Mouse (Mus musculus) forebrain, embryonic 14.5 days (tissue): Measurements from ENCODE around the gene Ankrd34a. TPM values are rescaled to one million over a fixed set of nuclear protein-coding genes. Genes with fewer than 3 reads are reported as not detected.

ENCODE experiments used
- ATAC-seq: fragments of 200-750 bp; cut with Nextera tagmentation; 2 replicates; pipeline ENCODE4 v1.8.0; 2017; ENCODE audit warnings: mild to moderate bottlenecking, moderate library complexity
- DNase-seq: peaks from one replicate; pipeline ENCODE4 v3.0.0-alpha.2; 2015; ENCODE audit warnings: low spot score
- H3K27ac ChIP-seq: fragments of 300-500 bp; sonication (generic); 2 replicates; pipeline ENCODE4 v1.5.1; 2014; ENCODE audit warnings: low read depth, mild to moderate bottlenecking, control low read depth, low read length, moderate library complexity
- H3K27me3 ChIP-seq: fragments of 300-500 bp; sonication (generic); replicated peaks from 2 replicates; pipeline ENCODE4 v1.6.1; 2014; ENCODE audit warnings: low read length, control low read depth, mixed read lengths; ENCODE audit not compliant: control insufficient read depth, insufficient read depth
- H3K36me3 ChIP-seq: fragments of 300-500 bp; sonication (generic); 2 replicates; pipeline ENCODE4 v1.6.1; 2014; ENCODE audit warnings: low read length, control low read depth; ENCODE audit not compliant: control insufficient read depth, insufficient read depth
- H3K4me1 ChIP-seq: fragments of 300-500 bp; sonication (generic); 2 replicates; pipeline ENCODE4 v1.6.1; 2014; ENCODE audit warnings: antibody characterized with exemption, low read length, control low read depth; ENCODE audit not compliant: control insufficient read depth, insufficient read depth
- H3K4me2 ChIP-seq: fragments of 300-500 bp; sonication (generic); 2 replicates; pipeline ENCODE4 v1.6.1; 2014; ENCODE audit warnings: mild to moderate bottlenecking, control low read depth, low read length
- H3K4me3 ChIP-seq: fragments of 300-500 bp; sonication (generic); 2 replicates; pipeline ENCODE4 v1.5.1; 2014; ENCODE audit warnings: low read depth, low read length, control low read depth
- H3K9ac ChIP-seq: fragments of 300-500 bp; sonication (generic); 2 replicates; pipeline ENCODE4 v1.6.1; 2014; ENCODE audit warnings: mild to moderate bottlenecking, low read length, control low read depth, moderate library complexity
- H3K9me3 ChIP-seq: fragments of 300-500 bp; sonication (generic); replicated peaks from 2 replicates; pipeline ENCODE4 v1.6.1; 2016; ENCODE audit warnings: low read length, control low read depth, mixed read lengths; ENCODE audit not compliant: control insufficient read depth
- WGBS: fragments of 180-500 bp; shearing (Covaris S2); extraction: QIAGEN DNeasy Blood & Tissue Kit; methylation state at CpG from one replicate; pipeline ENCODE4 v1.1.7; 2014; 5-methylcytosine and 5-hydroxymethylcytosine counted together
- polyA plus RNA-seq: library from polyadenylated mRNA; unstranded; fragments of >200 nt; fragmentation: Nextera tagmentation; extraction: Ambion mirVana; gene quantifications from 2 replicates; pipeline ENCODE4 v1.2.1, GENCODE M21; 2014

The Ankrd34a gene
- polyA plus RNA-seq, 1 experiment from 2014 or later, result 11.8 TPM

GRCm38 (mm10) chr3:96581771-96582515 lies 14.5 kb upstream of the Ankrd34a start:
- Histone ChIP-seq H3K36me3 (no peaks in the 10 kb centered on the region), H3K4me1 (no peaks in the 10 kb centered on the region; the same call in 1 of the 2 replicates), H3K4me2 (no peak overlapping the region), H3K9me3 (no peaks in the 10 kb centered on the region), H3K4me3 (no peak overlapping the region), H3K9ac (no peak overlapping the region), H3K27ac (no peak overlapping the region), H3K27me3 (no peaks in the 10 kb centered on the region)
- DNase-seq (no peak), ATAC-seq (no peak)
- 83% methylated on average over 16 of the region's 16 CpGs for WGBS

GRCm38 (mm10) chr3:96583386-96583785 lies 13.1 kb upstream of the Ankrd34a start:
- H3K9ac ChIP-seq, result no peak overlapping the region
- H3K4me2 ChIP-seq, result no peak overlapping the region
- 87% methylated on average over 5 of the region's 5 CpGs for WGBS

GRCm38 (mm10) chr3:96590657-96591056 lies 5.8 kb upstream of the Ankrd34a start:
- Histone ChIP-seq H3K9ac (no peak overlapping the region), H3K9me3 (0 out of 2 replicates have a peak, but pooled peaks cover 4% of the 10 kb centered on the region), H3K4me1 (peaks cover 11% of the 10 kb centered on the region), H3K4me3 (no peak overlapping the region), H3K27me3 (no peaks in the 10 kb centered on the region), H3K27ac (no peak overlapping the region), H3K4me2 (no peak overlapping the region), H3K36me3 (no peaks in the 10 kb centered on the region)
- no peak for ATAC-seq
- DNase-seq, result no peak
- 81% methylated on average over 4 of the region's 4 CpGs for WGBS

More at GRCm38 (mm10) chr3:96583386-96583785, 13.1 kb upstream of the Ankrd34a start:
- Histone ChIP-seq H3K36me3 (no peaks in the 10 kb centered on the region), H3K27ac (no peak overlapping the region), H3K27me3 (no peaks in the 10 kb centered on the region), H3K4me1 (no peaks in the 10 kb centered on the region), H3K4me3 (no peak overlapping the region), H3K9me3 (0 out of 2 replicates have a peak, but pooled peaks cover 4% of the 10 kb centered on the region)
- ATAC-seq (no peak), DNase-seq (no peak)

GRCm38 (mm10) chr3:96593374-96593773 lies 3.1 kb upstream of the Ankrd34a start:
- Histone ChIP-seq H3K27me3 (no peaks in the 10 kb centered on the region), H3K36me3 (no peaks in the 10 kb centered on the region), H3K27ac (peak overlapping the region; percentile 49), H3K4me1 (peaks cover 29% of the 10 kb centered on the region), H3K4me2 (peak overlapping the region; percentile 81), H3K9ac (peak overlapping the region; percentile 70), H3K9me3 (no peaks in the 10 kb centered on the region), H3K4me3 (peak overlapping the region; percentile 55)
- DNase-seq, result peak; percentile 46
- WGBS, result under 1% methylated on average over 10 of the region's 10 CpGs
- no peak for ATAC-seq

GRCm38 (mm10) chr3:96593790-96594560 lies 2.5 kb upstream of the Ankrd34a start, which contains the start of gene Polr3gl:
Gene Polr3gl, minus strand, starts transcription at chr3:96594181.
- under 1% methylated on average over 36 of the region's 38 CpGs for WGBS
- H3K9ac ChIP-seq, result peak within 1 kb of the TSS; percentile 70

GRCm38 (mm10) chr3:96594851-96595250 lies 1.6 kb upstream of the Ankrd34a start:
- H3K4me2 ChIP-seq, result 0 out of 2 replicates have a peak overlapping the region, but pooled peaks have one; percentile 5
- no peak overlapping the region for H3K4me3 ChIP-seq
- no peaks in the 10 kb centered on the region for H3K36me3 ChIP-seq
- no peak overlapping the region for H3K9ac ChIP-seq
- H3K27ac ChIP-seq, result no peak overlapping the region
- peaks cover 34% of the 10 kb centered on the region for H3K4me1 ChIP-seq
- DNase-seq (no peak), ATAC-seq (no peak)
- no peaks in the 10 kb centered on the region for H3K27me3 ChIP-seq
- no peaks in the 10 kb centered on the region for H3K9me3 ChIP-seq
- WGBS, result 85% methylated on average over 5 of the region's 5 CpGs

More at GRCm38 (mm10) chr3:96593790-96594560, 2.5 kb upstream of the Ankrd34a start, which contains the start of gene Polr3gl:
- peak within 1 kb of the TSS; percentile 49 for H3K27ac ChIP-seq
- peaks cover 33% of the 10 kb centered on the region for H3K4me1 ChIP-seq
- peak within 1 kb of the TSS; percentile 55 for H3K4me3 ChIP-seq
- peak; percentile 96 for DNase-seq
- ATAC-seq, result peak; percentile 87
- H3K4me2 ChIP-seq, result peak within 1 kb of the TSS; percentile 81
- H3K9me3 ChIP-seq, result no peaks in the 10 kb centered on the region
- H3K27me3 ChIP-seq, result no peaks in the 10 kb centered on the region
- H3K36me3 ChIP-seq, result no peaks in the 10 kb centered on the region

GRCm38 (mm10) chr3:96595661-96596060 lies 775 bp upstream of the Ankrd34a start:
- H3K9me3 ChIP-seq, result no peaks in the 10 kb centered on the region
- H3K9ac ChIP-seq, result 0 out of 2 replicates have a peak overlapping the region, but pooled peaks have one; percentile 13
- peaks cover 38% of the 10 kb centered on the region for H3K4me1 ChIP-seq
- H3K27me3 ChIP-seq, result no peaks in the 10 kb centered on the region
- WGBS, result 24% methylated on average over 6 of the region's 6 CpGs
- no peaks in the 10 kb centered on the region for H3K36me3 ChIP-seq
- peak overlapping the region; percentile 99 for H3K4me2 ChIP-seq
- DNase-seq (peak; percentile 41), ATAC-seq (no peak)
- peak overlapping the region; percentile 48; the same call in 1 of the 2 replicates for H3K4me3 ChIP-seq
- H3K27ac ChIP-seq, result 0 out of 2 replicates have a peak overlapping the region, but pooled peaks have one; percentile 39

GRCm38 (mm10) chr3:96596855-96597254 lies 419 bp downstream of the Ankrd34a start:
- ATAC-seq (no peak), DNase-seq (peak; percentile 50)
- Histone ChIP-seq H3K4me1 (peaks cover 40% of the 10 kb centered on the region), H3K4me2 (peak overlapping the region; percentile 99), H3K9me3 (no peaks in the 10 kb centered on the region), H3K27ac (peak overlapping the region; percentile 22; the same call in 1 of the 2 replicates), H3K4me3 (peak overlapping the region; percentile 48), H3K27me3 (no peaks in the 10 kb centered on the region), H3K36me3 (no peaks in the 10 kb centered on the region), H3K9ac (peak overlapping the region; percentile 79)
- WGBS, result 5% methylated on average over 11 of the region's 12 CpGs
